Mouse (Mus musculus) E14TG2a.4 (cell line): ENCODE data around the gene Dagla.

Experiments used
- H3K27me3 ChIP-seq: 2 replicates; pipeline ENCODE4 v1.6.1; 2014; ENCODE audit warnings: low read length, control low read depth; ENCODE audit not compliant: insufficient read depth
- H3K36me3 ChIP-seq: 2 replicates; pipeline ENCODE4 v1.6.1; 2014; ENCODE audit warnings: low read length, control low read depth; ENCODE audit not compliant: insufficient read depth
- H3K4me1 ChIP-seq: replicated peaks from 2 replicates; pipeline ENCODE4 v1.6.1; 2014; ENCODE audit warnings: low read depth, low read length, control low read depth
- H3K4me3 ChIP-seq: replicated peaks from 2 replicates; pipeline ENCODE4 v1.5.1; 2014; ENCODE audit warnings: mild to moderate bottlenecking, low read length
- H3K9me3 ChIP-seq: 2 replicates; pipeline ENCODE4 v1.6.1; 2014; ENCODE audit warnings: low read length, control low read depth
- CTCF ChIP-seq: conservative IDR thresholded peaks from 2 replicates; pipeline ENCODE4 v1.5.1; 2014; ENCODE audit warnings: low read length
- NANOG ChIP-seq: IDR thresholded peaks from 2 replicates; pipeline ENCODE4 v1.6.1; 2014; ENCODE audit warnings: borderline replicate concordance, low read length, mixed read lengths
- POU5F1 ChIP-seq: IDR thresholded peaks from 2 replicates; pipeline ENCODE4 v1.6.1; 2014; ENCODE audit warnings: low read length, borderline replicate concordance

Dagla gene

DNA sequence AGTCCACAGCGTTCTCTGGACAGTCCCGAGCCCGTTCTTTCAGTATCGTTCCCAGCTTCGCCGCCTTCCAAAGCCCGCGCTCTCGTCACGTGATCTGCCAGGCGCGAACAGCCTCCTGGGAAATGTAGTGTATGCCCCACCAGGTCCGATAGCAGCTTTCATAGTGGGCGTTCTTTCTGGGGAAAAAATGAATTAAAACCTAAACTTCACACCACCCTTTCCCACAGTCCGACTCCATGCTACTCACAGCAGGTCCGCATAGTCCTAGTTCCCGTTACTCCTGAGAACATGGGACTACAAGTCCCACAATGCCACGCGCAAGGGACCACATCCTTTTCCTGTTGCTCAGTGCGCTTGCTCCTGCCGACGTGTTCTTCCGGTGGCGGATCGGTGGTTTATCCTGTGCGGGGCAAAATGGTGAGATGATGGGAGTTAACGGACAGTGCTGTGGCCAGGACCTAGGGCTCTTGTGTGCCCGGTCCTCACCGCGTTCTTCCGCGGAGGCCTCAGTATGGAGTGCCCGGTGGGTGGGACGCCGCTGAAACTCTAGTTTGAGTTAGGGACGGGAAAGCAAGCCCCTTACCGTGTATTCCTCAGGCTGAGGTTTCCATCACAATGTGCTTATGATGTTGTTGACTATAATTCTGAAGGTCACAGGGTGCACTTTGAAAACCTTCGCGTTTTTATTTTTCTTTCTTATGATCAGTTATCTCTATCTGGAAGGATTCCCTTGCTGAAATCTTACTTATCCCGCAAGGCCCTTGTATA lies 100.6 kb downstream of the Dagla start, which contains the start of the genes Tmem258 and Fen1:
Gene Tmem258 (plus strand): TSS at position 167 of the 768 bp plus-strand sequence.
Gene Fen1 (minus strand): TSS at position 322 of the 768 bp plus-strand sequence.
- peaks cover 77% of the 10 kb centered on the region for H3K36me3 ChIP-seq
- no peaks in the 10 kb centered on the region for H3K27me3 ChIP-seq
- no peaks in the 10 kb centered on the region for H3K9me3 ChIP-seq
- no peak for TF ChIP-seq CTCF
- TF ChIP-seq POU5F1: no peak
- no peak for TF ChIP-seq NANOG
- H3K4me3 ChIP-seq: peak within 1 kb of the TSS; percentile 94
- peaks cover 74% of the 10 kb centered on the region for H3K4me1 ChIP-seq

DNA sequence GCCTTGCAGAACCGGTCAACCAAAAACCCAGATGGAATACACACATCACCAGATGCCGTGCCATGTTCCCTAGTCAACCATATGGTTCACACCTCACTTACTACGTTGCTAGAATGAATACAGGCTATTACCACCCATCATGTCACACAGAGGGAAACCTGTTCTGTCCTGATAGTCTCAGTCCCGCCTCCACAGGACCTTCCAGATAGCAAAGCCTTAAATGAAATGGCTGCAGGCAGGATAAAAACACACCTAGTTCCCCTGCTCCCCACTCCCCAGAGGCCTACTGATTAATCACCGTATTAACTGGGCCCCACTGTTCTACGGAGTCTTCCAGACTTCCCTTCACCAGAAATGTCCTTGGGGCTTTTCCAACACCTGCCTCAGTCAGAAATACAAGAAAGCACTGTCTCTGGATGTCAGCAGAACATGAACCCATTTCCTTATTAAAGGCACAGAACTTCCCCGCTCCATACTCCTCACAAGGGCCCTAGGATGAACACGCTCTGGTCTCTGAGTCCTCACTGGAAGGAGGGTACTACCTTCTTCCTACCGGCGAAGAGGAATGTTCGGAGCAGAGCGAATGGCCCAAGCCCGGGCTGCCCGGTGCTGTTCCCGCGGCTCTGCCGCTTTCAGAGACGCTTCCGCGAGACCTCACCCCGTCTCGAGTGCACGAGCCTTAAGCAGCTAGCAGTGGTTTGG lies 101.4 kb downstream of the Dagla start:
- H3K36me3 ChIP-seq: peaks cover 75% of the 10 kb centered on the region
- TF ChIP-seq POU5F1 (no peak), NANOG (no peak), CTCF (no peak)
- H3K4me3 ChIP-seq: peak overlapping the region; percentile 94
- H3K4me1 ChIP-seq: peaks cover 75% of the 10 kb centered on the region
- no peaks in the 10 kb centered on the region for H3K9me3 ChIP-seq
- H3K27me3 ChIP-seq: no peaks in the 10 kb centered on the region

- peaks cover 87% of the 10 kb centered on the region for H3K36me3 ChIP-seq
- H3K4me3 ChIP-seq: no peak overlapping the region
- no peaks in the 10 kb centered on the region for H3K27me3 ChIP-seq
- H3K4me1 ChIP-seq: peaks cover 64% of the 10 kb centered on the region
- H3K9me3 ChIP-seq: no peaks in the 10 kb centered on the region
- TF ChIP-seq POU5F1 (no peak), CTCF (peak; percentile 81)
These were observed 106.0 kb downstream of the Dagla start for GRCm38 (mm10) chr19:10198723-10199122.

DNA sequence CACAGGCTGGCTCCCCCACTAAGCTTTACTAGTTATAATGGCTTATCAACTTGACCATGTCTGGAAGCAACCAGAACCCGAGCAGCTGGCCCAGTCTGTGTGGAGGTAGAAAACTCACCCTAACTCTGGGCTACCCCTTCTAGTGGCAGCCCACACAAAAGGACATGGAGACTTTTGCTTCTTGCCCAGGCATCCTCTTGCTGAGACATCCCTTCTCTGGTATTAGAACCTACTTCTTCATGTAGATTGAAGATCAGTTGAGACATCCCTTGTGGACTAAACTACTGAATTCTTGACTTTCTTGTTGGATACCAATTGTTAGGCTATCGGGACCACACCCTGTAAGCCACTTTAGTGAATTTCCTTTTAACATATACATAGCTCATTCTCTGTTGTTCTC lies 106.4 kb downstream of the Dagla start:
- no peaks in the 10 kb centered on the region for H3K9me3 ChIP-seq
- no peak for TF ChIP-seq NANOG
- no peak for TF ChIP-seq POU5F1
- H3K4me3 ChIP-seq: no peak overlapping the region
- no peaks in the 10 kb centered on the region for H3K27me3 ChIP-seq
- H3K36me3 ChIP-seq: peaks cover 92% of the 10 kb centered on the region
- peaks cover 67% of the 10 kb centered on the region for H3K4me1 ChIP-seq

DNA sequence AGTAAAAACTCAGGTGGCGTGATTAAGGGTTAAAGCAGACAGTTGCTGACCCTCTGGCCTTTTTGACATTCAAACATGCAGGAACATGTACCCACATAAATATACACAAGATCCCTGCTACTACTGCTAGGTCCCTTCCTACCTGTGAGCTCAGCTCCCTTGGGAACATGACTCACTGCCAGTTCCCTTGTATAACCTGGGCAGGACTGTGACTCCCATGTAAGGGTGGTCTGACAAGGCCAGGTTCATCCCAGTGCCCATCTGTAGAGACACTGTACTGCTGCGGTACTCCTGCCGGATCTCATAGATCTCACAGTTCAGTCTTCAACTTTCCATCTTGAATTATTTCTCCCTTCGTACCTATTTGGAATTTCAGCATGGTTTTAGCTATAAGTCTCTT lies 107.5 kb downstream of the Dagla start:
- Histone ChIP-seq H3K4me1 (peaks cover 59% of the 10 kb centered on the region), H3K36me3 (peaks cover 97% of the 10 kb centered on the region), H3K9me3 (no peaks in the 10 kb centered on the region), H3K4me3 (no peak overlapping the region), H3K27me3 (no peaks in the 10 kb centered on the region)
- TF ChIP-seq POU5F1 (no peak), CTCF (no peak), NANOG (no peak)
